Mouse (Mus musculus) hindbrain, embryonic 12.5 days (tissue): ENCODE results near the gene Gnpnat1. TPM values are rescaled to one million over a fixed set of nuclear protein-coding genes. Genes with fewer than 3 reads are reported as not detected.

Experiments
- ATAC-seq: fragments of 200-750 bp; cut with Nextera tagmentation; 2 replicates; pipeline ENCODE4 v1.8.0; 2017; ENCODE audit warnings: moderate TSS enrichment; ENCODE audit not compliant: low FRiP score
- H3K27ac ChIP-seq: fragments of 300-500 bp; sonication (generic); 2 replicates; pipeline ENCODE4 v1.5.1; 2016; ENCODE audit warnings: mild to moderate bottlenecking
- H3K27me3 ChIP-seq: fragments of 300-500 bp; sonication (generic); 2 replicates; pipeline ENCODE4 v1.6.1; 2016; ENCODE audit warnings: mild to moderate bottlenecking
- H3K36me3 ChIP-seq: fragments of 300-500 bp; sonication (generic); 2 replicates; pipeline ENCODE4 v1.6.1; 2016; ENCODE audit warnings: mild to moderate bottlenecking
- H3K4me1 ChIP-seq: fragments of 300-500 bp; sonication (generic); 2 replicates; pipeline ENCODE4 v1.6.1; 2016
- H3K4me2 ChIP-seq: fragments of 300-500 bp; sonication (generic); replicated peaks from 2 replicates; pipeline ENCODE4 v1.6.1; 2016; ENCODE audit warnings: mild to moderate bottlenecking
- H3K4me3 ChIP-seq: fragments of 300-500 bp; sonication (generic); 2 replicates; pipeline ENCODE4 v1.5.1; 2016; ENCODE audit warnings: mild to moderate bottlenecking
- H3K9ac ChIP-seq: fragments of 300-500 bp; sonication (generic); 2 replicates; pipeline ENCODE4 v1.6.1; 2016; ENCODE audit warnings: mild to moderate bottlenecking, moderate library complexity
- H3K9me3 ChIP-seq: fragments of 300-500 bp; sonication (generic); replicated peaks from 2 replicates; pipeline ENCODE4 v1.6.1; 2016; ENCODE audit warnings: mild to moderate bottlenecking
- WGBS: fragments of 180-500 bp; shearing (Covaris S2); methylation state at CpG from one replicate; pipeline ENCODE4 v1.1.7; 2016; 5-methylcytosine and 5-hydroxymethylcytosine counted together
- polyA plus RNA-seq: library from polyadenylated mRNA; unstranded; fragments of >200 nt; fragmentation: Nextera tagmentation; extraction: Ambion mirVana; gene quantifications from 2 replicates; pipeline ENCODE4 v1.2.1, GENCODE M21; 2016

Gene Gnpnat1
- polyA plus RNA-seq, 1 experiment from 2014 or later = 39.1 TPM

DNA sequence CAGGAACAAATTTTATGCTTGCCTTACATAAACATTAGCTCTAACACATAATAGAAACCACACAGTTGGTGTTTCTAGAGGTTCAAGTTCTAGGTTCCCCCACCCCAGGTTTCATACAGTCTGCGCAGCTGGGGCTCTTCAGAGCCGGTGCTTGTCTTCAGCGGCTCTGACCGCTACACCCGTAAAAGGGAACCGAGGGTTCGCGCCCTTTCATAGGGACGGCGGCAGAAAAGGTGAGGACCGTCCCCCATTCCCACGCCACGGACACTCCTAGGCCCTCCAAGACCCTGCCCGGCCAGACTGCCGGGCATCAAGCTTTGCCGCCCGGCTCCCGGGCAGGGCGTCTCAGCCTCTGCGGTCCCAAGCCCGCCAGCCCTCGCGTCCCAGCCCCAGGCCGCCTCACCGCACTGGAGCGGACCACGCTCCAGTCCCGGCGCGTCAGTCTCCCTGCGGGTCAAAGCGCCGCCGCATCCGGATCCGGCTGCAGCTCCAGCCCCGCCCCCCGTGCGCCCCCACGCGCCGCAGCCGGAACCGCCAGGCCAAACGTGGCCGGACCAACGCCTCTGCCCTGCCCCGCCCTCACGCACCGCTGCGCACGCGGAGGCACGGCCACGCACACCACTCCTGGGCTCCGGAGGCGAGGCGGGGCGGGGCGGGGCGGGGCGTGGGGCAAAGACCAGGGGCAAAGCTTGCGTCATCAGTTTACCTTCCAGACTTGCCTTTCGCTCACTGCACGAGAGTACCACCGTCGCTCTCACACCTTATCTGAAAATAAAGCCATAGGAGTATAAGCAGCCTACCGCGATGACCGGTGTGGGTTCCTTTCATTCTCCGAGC is 16.1 kb downstream of the Gnpnat1 start:
- under 1% methylated on average over 71 of the region's 71 CpGs for WGBS
- peaks cover 9% of the 10 kb centered on the region for H3K4me1 ChIP-seq
- peak overlapping the region; percentile 70 for H3K27ac ChIP-seq
- no peaks in the 10 kb centered on the region for H3K36me3 ChIP-seq
- peak overlapping the region; percentile 77 for H3K4me2 ChIP-seq
- ATAC-seq = peak; percentile 97
- H3K4me3 ChIP-seq = peak overlapping the region; percentile 83
- H3K27me3 ChIP-seq = no peaks in the 10 kb centered on the region
- H3K9me3 ChIP-seq = no peaks in the 10 kb centered on the region
- H3K9ac ChIP-seq = peak overlapping the region; percentile 85

DNA sequence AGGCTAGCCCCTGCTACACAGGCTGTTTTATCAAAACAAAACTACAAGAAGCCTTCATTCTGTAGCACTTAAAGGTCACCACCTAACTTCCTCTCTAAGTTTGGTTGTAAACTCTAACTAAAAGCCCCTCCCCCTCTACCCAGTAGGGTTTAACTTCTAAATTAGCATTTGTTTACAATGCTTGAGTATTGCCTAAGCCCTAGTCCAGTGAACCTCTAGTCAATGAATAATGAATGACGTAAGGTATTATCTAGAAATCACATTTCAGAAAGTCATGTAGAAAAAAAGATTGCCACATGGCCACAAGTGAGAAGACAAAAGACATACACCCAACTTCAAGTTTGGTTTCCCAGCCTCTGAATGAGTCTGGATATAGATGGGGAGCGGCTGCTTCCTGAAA is 17.2 kb downstream of the Gnpnat1 start:
- 19% methylated on average over 2 of the region's 2 CpGs for WGBS
- Histone ChIP-seq H3K9me3 (no peaks in the 10 kb centered on the region), H3K27me3 (no peaks in the 10 kb centered on the region), H3K4me3 (peak overlapping the region; percentile 83), H3K27ac (no peak overlapping the region), H3K4me1 (peaks cover 9% of the 10 kb centered on the region), H3K4me2 (peak overlapping the region; percentile 77), H3K36me3 (no peaks in the 10 kb centered on the region), H3K9ac (no peak overlapping the region)
- ATAC-seq = no peak

- no peak overlapping the region for H3K27ac ChIP-seq
- no peaks in the 10 kb centered on the region for H3K27me3 ChIP-seq
- no peak for ATAC-seq
- H3K4me1 ChIP-seq = peaks cover 9% of the 10 kb centered on the region
- no peak overlapping the region for H3K9ac ChIP-seq
- no peak overlapping the region for H3K4me3 ChIP-seq
- H3K9me3 ChIP-seq = no peaks in the 10 kb centered on the region
- 92% methylated on average over 2 of the region's 2 CpGs for WGBS
- no peak overlapping the region for H3K4me2 ChIP-seq
- 0 out of 2 replicates have a peak, but pooled peaks cover 3% of the 10 kb centered on the region for H3K36me3 ChIP-seq
Measured at GRCm38 (mm10) chr14:45385596-45385995, 19.1 kb downstream of the Gnpnat1 start.

GRCm38 (mm10) chr14:45382912-45383311 is 21.8 kb downstream of the Gnpnat1 start:
- ATAC-seq = no peak
- Histone ChIP-seq H3K9ac (no peak overlapping the region), H3K27me3 (no peaks in the 10 kb centered on the region), H3K4me2 (no peak overlapping the region), H3K4me3 (no peak overlapping the region), H3K4me1 (peaks cover 8% of the 10 kb centered on the region), H3K27ac (no peak overlapping the region), H3K9me3 (no peaks in the 10 kb centered on the region), H3K36me3 (peaks cover 18% of the 10 kb centered on the region; the same call in 1 of the 2 replicates)
- 85% methylated on average over 4 of the region's 4 CpGs for WGBS

DNA sequence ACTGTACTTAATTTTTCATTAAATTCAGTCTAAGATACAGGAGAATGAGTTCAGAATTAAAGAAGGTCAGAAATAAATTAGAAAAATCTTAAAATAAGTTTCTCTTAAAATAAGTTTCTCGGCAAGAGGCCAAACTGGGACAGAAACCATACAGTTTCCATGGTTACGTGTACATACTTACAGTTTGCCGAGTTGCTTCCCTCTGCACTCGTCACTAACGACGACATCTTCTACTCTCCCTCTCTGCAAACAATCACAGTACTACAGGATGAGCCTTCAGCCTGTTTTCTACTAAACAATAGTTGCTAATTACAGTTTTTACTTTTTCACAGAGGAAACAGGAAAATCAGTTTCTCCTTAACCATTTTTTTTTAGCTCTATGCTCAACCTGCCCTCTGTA is 24.0 kb downstream of the Gnpnat1 start:
- H3K4me2 ChIP-seq = no peak overlapping the region
- no peaks in the 10 kb centered on the region for H3K27me3 ChIP-seq
- H3K9me3 ChIP-seq = no peaks in the 10 kb centered on the region
- H3K4me1 ChIP-seq = no peaks in the 10 kb centered on the region
- H3K27ac ChIP-seq = no peak overlapping the region
- no peak overlapping the region for H3K9ac ChIP-seq
- H3K36me3 ChIP-seq = peaks cover 18% of the 10 kb centered on the region; the same call in 1 of the 2 replicates
- 92% methylated on average over 6 of the region's 6 CpGs for WGBS
- no peak overlapping the region for H3K4me3 ChIP-seq
- no peak for ATAC-seq

GRCm38 (mm10) chr14:45378771-45379170 is 25.9 kb downstream of the Gnpnat1 start:
- Histone ChIP-seq H3K36me3 (peaks cover 18% of the 10 kb centered on the region; the same call in 1 of the 2 replicates), H3K9me3 (no peaks in the 10 kb centered on the region), H3K27me3 (no peaks in the 10 kb centered on the region), H3K9ac (no peak overlapping the region), H3K4me3 (no peak overlapping the region), H3K27ac (no peak overlapping the region), H3K4me1 (no peaks in the 10 kb centered on the region), H3K4me2 (no peak overlapping the region)
- 84% methylated on average over 3 of the region's 3 CpGs for WGBS
- ATAC-seq = no peak

GRCm38 (mm10) chr14:45365196-45365587 is 39.5 kb downstream of the Gnpnat1 start:
- Histone ChIP-seq H3K36me3 (peaks cover 10% of the 10 kb centered on the region), H3K9ac (no peak overlapping the region), H3K27ac (no peak overlapping the region), H3K4me1 (no peaks in the 10 kb centered on the region), H3K4me2 (no peak overlapping the region), H3K9me3 (no peaks in the 10 kb centered on the region), H3K4me3 (no peak overlapping the region), H3K27me3 (no peaks in the 10 kb centered on the region)
- 84% methylated on average over 6 of the region's 6 CpGs for WGBS
- ATAC-seq = no peak

- no peak for ATAC-seq
Measured at GRCm38 (mm10) chr14:45364211-45365195, 40.2 kb downstream of the Gnpnat1 start.

GRCm38 (mm10) chr14:45350931-45351859 is 53.5 kb downstream of the Gnpnat1 start, which contains the start of gene Styx:
Gene Styx, plus strand, starts transcription at chr14:45351093.
- Histone ChIP-seq H3K4me2 (peak within 1 kb of the TSS; percentile 77), H3K9me3 (no peaks in the 10 kb centered on the region), H3K9ac (peak within 1 kb of the TSS; percentile 75), H3K4me1 (peaks cover 6% of the 10 kb centered on the region), H3K27ac (peak within 1 kb of the TSS; percentile 78), H3K4me3 (peak within 1 kb of the TSS; percentile 72), H3K27me3 (no peaks in the 10 kb centered on the region), H3K36me3 (peaks cover 17% of the 10 kb centered on the region)
- WGBS = under 1% methylated on average over 75 of the region's 93 CpGs
- peak; percentile 98 for ATAC-seq

More at GRCm38 (mm10) chr14:45364211-45365195, 40.2 kb downstream of the Gnpnat1 start:
- no peak overlapping the region for H3K9ac ChIP-seq
- H3K9me3 ChIP-seq = no peaks in the 10 kb centered on the region
- H3K27ac ChIP-seq = no peak overlapping the region
- H3K27me3 ChIP-seq = no peaks in the 10 kb centered on the region
- no peak overlapping the region for H3K4me2 ChIP-seq
- H3K4me3 ChIP-seq = no peak overlapping the region
- H3K4me1 ChIP-seq = no peaks in the 10 kb centered on the region
- peaks cover 4% of the 10 kb centered on the region for H3K36me3 ChIP-seq
- 77% methylated on average over 16 of the region's 16 CpGs for WGBS

DNA sequence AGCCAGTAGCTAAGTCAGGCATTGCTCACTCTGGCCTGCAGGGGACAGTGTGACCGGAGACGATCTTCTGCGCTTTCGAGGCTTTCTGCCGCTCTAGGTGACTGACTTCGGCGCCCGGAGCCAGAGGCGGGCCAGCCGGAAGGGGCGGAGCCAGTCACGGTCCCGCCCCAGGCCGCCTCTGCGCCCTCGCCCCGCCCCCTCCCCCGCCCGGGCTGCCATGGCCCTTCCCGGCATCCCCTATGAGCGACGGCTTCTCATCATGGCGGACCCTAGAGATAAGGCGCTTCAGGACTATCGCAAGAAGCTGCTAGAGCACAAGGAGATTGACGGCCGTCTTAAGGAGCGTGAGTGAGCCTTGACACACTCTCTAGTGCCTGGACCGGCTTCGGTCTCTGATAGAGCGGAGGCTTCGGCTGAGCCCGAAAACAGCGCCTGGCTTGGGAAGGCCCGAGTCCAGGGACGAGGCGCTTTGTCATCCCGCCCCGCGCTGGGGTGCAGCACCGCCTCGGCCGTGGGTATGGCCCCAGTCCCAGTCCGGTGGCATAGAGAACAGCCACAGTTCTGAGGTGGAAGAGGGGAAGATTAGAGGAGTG is 75.0 kb downstream of the Gnpnat1 start, which contains the start of gene Psmc6:
Gene Psmc6 (plus strand): TSS at position 200 of the 593 bp plus-strand sequence.
- under 1% methylated on average over 44 of the region's 44 CpGs for WGBS
- Histone ChIP-seq H3K27me3 (no peaks in the 10 kb centered on the region), H3K4me1 (peaks cover 11% of the 10 kb centered on the region), H3K4me2 (peak within 1 kb of the TSS; percentile 60), H3K4me3 (peak within 1 kb of the TSS; percentile 61), H3K9me3 (no peaks in the 10 kb centered on the region), H3K27ac (peak within 1 kb of the TSS; percentile 94), H3K9ac (peak within 1 kb of the TSS; percentile 80), H3K36me3 (peaks cover 25% of the 10 kb centered on the region)
- ATAC-seq = peak; percentile 99

DNA sequence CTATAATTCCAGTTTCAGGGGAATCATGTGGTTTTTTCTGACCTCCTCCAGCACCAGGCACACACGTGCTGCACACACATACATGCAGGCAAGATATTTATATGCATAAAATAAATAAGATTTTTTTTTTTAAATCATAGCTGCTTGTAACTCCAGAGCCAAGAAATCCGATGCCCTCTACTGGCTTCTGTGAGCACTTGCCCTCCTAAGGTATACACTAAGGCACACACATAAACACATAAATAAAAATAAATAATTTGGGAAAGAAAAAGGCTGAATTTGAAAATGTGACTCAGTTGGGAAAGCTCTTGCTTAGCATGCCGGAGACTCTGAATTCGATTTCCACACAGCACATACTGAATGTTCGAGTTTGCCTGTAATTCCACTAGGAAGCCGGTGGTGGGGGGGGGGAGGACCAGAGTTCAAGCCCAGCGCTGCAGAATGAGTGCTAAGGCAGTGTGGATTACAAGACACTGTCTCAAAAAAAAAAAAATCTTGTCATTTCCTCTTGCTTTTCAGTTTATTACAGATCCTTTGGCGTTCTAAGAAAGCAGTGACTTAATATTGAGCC is 75.6 kb downstream of the Gnpnat1 start:
- H3K36me3 ChIP-seq = peaks cover 22% of the 10 kb centered on the region
- H3K27ac ChIP-seq = no peak overlapping the region; the same call in 1 of the 2 replicates
- no peak overlapping the region for H3K9ac ChIP-seq
- H3K4me2 ChIP-seq = peak overlapping the region; percentile 60
- H3K27me3 ChIP-seq = no peaks in the 10 kb centered on the region
- peak; percentile 36 for ATAC-seq
- peak overlapping the region; percentile 61 for H3K4me3 ChIP-seq
- peaks cover 11% of the 10 kb centered on the region for H3K4me1 ChIP-seq
- H3K9me3 ChIP-seq = no peaks in the 10 kb centered on the region
- WGBS = 17% methylated on average over 8 of the region's 8 CpGs
